Mouse (Mus musculus) induced T-regulatory cell, adult 2 months (primary cell): Measurements from ENCODE around the gene 1700006A11Rik.
"Not testable (repeated sequence)": the region's sequence is repeated elsewhere in the genome, so short reads cannot be mapped to it uniquely, and the experiment has no call there.

ENCODE experiments used
- DNase-seq: peaks from one replicate; pipeline ENCODE4 v3.0.0-alpha.2; 2012; ENCODE audit warnings: low read depth

1700006A11Rik gene

GRCm38 (mm10) chr3:124425940-124426339 is at the start of gene 1700006A11Rik:
TSS of gene 1700006A11Rik (minus strand) at chr3:124426040.
- no peak for DNase-seq

- DNase-seq = not testable (repeated sequence)
These were observed 48.5 kb upstream of the 1700006A11Rik start for GRCm38 (mm10) chr3:124474291-124474690.

- DNase-seq = no peak
These were observed 40.4 kb upstream of the 1700006A11Rik start for GRCm38 (mm10) chr3:124466102-124466730.

- no peak for DNase-seq
These were observed 33.6 kb downstream of the 1700006A11Rik start for GRCm38 (mm10) chr3:124392201-124392600.

GRCm38 (mm10) chr3:124390101-124390500 is 35.7 kb downstream of the 1700006A11Rik start:
- no peak for DNase-seq

- DNase-seq = no peak
These were observed 36.2 kb downstream of the 1700006A11Rik start for GRCm38 (mm10) chr3:124389650-124390049.

- not testable (repeated sequence) for DNase-seq
These were observed 40.5 kb downstream of the 1700006A11Rik start for GRCm38 (mm10) chr3:124385377-124385776.

GRCm38 (mm10) chr3:124372031-124372430 is 53.8 kb downstream of the 1700006A11Rik start:
- DNase-seq = no peak

GRCm38 (mm10) chr3:124357533-124357932 is 68.3 kb downstream of the 1700006A11Rik start:
- DNase-seq = no peak
